Mouse (Mus musculus) liver, embryonic 14.5 days (tissue): ENCODE measurements around the gene Ccm2.

Source experiments
- CTCF ChIP-seq: IDR thresholded peaks from 2 replicates; pipeline ENCODE4 v1.5.1; 2016; ENCODE audit warnings: antibody characterized with exemption, low read depth, control low read depth
- EP300 ChIP-seq: IDR thresholded peaks from 2 replicates; pipeline ENCODE4 v1.6.1; 2016; ENCODE audit warnings: antibody characterized with exemption, low read depth

- TF ChIP-seq CTCF = no peak
- no peak for TF ChIP-seq EP300
These were observed 68.8 kb downstream of the Ccm2 start for GRCm38 (mm10) chr11:6615250-6616205.
